Mouse (Mus musculus): ENCODE data around the gene Btbd9.

DNA sequence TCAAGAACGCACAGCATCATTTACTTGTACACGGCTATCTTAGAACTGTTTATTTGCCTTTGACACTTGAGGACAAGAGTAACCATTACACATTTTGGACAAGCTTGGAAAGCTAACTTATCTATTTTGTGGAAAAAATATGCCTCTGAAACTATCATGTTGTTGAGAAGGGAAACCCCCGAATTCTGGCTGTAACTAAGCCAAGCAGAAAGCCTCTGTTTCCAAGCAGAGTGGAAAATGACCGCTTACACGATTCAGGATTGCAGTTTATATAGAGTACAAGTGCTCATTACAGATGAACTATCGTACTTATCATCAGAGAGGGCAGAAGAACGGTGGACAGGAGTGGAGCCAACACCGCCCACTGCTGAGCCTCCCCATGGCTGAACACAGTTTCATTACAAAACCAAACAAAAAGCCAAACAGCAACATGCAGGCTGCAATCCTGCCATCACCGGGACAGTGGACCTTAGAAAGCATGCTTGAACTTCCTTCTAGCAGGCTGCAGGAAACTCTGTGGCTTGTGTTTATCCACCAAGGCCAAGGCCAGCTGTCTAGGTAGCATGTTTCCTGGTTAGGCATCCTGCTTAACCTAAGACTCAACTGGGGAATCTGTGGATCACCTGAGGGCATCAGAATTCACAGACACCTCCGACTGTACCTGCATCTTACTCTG, 314.8 kb downstream of the Btbd9 start:
- TF ChIP-seq CTCF (IDR thresholded peaks at IDR 0.05; ENCODE audit: borderline replicate concordance, insufficient read depth, low read length): no peak
- no peak for TF ChIP-seq POLR2A (IDR thresholded peaks at IDR 0.05; ENCODE audit: low read depth, low read length)
